Mouse (Mus musculus): Measurements from ENCODE around the gene Krtap4-7. TPM values are rescaled to one million over a fixed set of nuclear protein-coding genes. Genes with fewer than 3 reads are reported as not detected.
"Not testable (repeated sequence)": the region's sequence is repeated elsewhere in the genome, so short reads cannot be mapped to it uniquely, and the experiment has no call there.

Krtap4-7 gene
- polyA plus RNA-seq (2012; rRNA removed): not detected in 2 replicates

- not testable (repeated sequence) for DNase-seq (ENCODE audit: low read depth)
Measured at GRCm38 (mm10) chr11:99643635-99644139, at the start of gene Krtap4-7. Gene Krtap4-7, minus strand, starts transcription at chr11:99644089.

- DNase-seq (ENCODE audit: low read depth): no peak
Measured at GRCm38 (mm10) chr11:99690463-99690862, 46.6 kb upstream of the Krtap4-7 start, which contains the start of gene Gm14190. Gene Gm14190, minus strand, starts transcription at chr11:99690740.

- DNase-seq (ENCODE audit: low read depth): not testable (repeated sequence)
Measured at GRCm38 (mm10) chr11:99685235-99685634, 41.3 kb upstream of the Krtap4-7 start.

- DNase-seq (ENCODE audit: low read depth): no peak
Measured at GRCm38 (mm10) chr11:99683481-99683880, 39.6 kb upstream of the Krtap4-7 start.

- DNase-seq (ENCODE audit: low read depth): no peak
Measured at GRCm38 (mm10) chr11:99665860-99666259, 22.0 kb upstream of the Krtap4-7 start, which contains the start of gene Krtap4-6. Gene Krtap4-6, minus strand, starts transcription at chr11:99665960.

- DNase-seq (ENCODE audit: low read depth): no peak
Measured at GRCm38 (mm10) chr11:99662802-99663201, 18.9 kb upstream of the Krtap4-7 start.

- no peak for DNase-seq (ENCODE audit: low read depth)
Measured at GRCm38 (mm10) chr11:99659256-99659655, 15.4 kb upstream of the Krtap4-7 start.

GRCm38 (mm10) chr11:99658467-99659010, 14.7 kb upstream of the Krtap4-7 start, which contains the start of gene Gm11563:
Gene Gm11563, minus strand, starts transcription at chr11:99658960.
- not testable (repeated sequence) for DNase-seq (ENCODE audit: low read depth)

- DNase-seq (ENCODE audit: low read depth): no peak
Measured at GRCm38 (mm10) chr11:99657051-99657450, 13.2 kb upstream of the Krtap4-7 start.

- no peak for DNase-seq (ENCODE audit: low read depth)
Measured at GRCm38 (mm10) chr11:99650136-99650535, 6.2 kb upstream of the Krtap4-7 start, which contains the start of gene Gm11555. Gene Gm11555, minus strand, starts transcription at chr11:99650236.

- DNase-seq (ENCODE audit: low read depth): no peak
Measured at GRCm38 (mm10) chr11:99646444-99646843, 2.6 kb upstream of the Krtap4-7 start.

GRCm38 (mm10) chr11:99644351-99644750, 462 bp upstream of the Krtap4-7 start:
- no peak for DNase-seq (ENCODE audit: low read depth)

GRCm38 (mm10) chr11:99640926-99641325, 3.0 kb downstream of the Krtap4-7 start:
- DNase-seq (ENCODE audit: low read depth): no peak

- no peak for DNase-seq (ENCODE audit: low read depth)
Measured at GRCm38 (mm10) chr11:99637086-99637485, 6.8 kb downstream of the Krtap4-7 start.

GRCm38 (mm10) chr11:99634653-99635134, 9.2 kb downstream of the Krtap4-7 start, which contains the start of gene Krtap4-2:
Gene Krtap4-2, minus strand, starts transcription at chr11:99635084.
- no peak for DNase-seq (ENCODE audit: low read depth)

- DNase-seq (ENCODE audit: low read depth): no peak
Measured at GRCm38 (mm10) chr11:99633293-99633692, 10.6 kb downstream of the Krtap4-7 start.

GRCm38 (mm10) chr11:99630890-99631289, 13.0 kb downstream of the Krtap4-7 start:
- DNase-seq (ENCODE audit: low read depth): no peak

- DNase-seq (ENCODE audit: low read depth): no peak
Measured at GRCm38 (mm10) chr11:99628138-99628537, 15.8 kb downstream of the Krtap4-7 start, which contains the start of gene Krtap4-1. Gene Krtap4-1, minus strand, starts transcription at chr11:99628238.

GRCm38 (mm10) chr11:99620335-99620734, 23.6 kb downstream of the Krtap4-7 start, which contains the start of gene Gm11562:
Gene Gm11562, minus strand, starts transcription at chr11:99620435.
- DNase-seq (ENCODE audit: low read depth): no peak

GRCm38 (mm10) chr11:99614796-99615363, 29.0 kb downstream of the Krtap4-7 start, which contains the start of gene Krtap2-4:
Gene Krtap2-4, minus strand, starts transcription at chr11:99614846.
- DNase-seq (ENCODE audit: low read depth): no peak

- not testable (repeated sequence) for DNase-seq (ENCODE audit: low read depth)
Measured at GRCm38 (mm10) chr11:99610089-99610488, 33.8 kb downstream of the Krtap4-7 start, which contains the start of gene Gm11937. Gene Gm11937, minus strand, starts transcription at chr11:99610189.

- DNase-seq (ENCODE audit: low read depth): no peak
Measured at GRCm38 (mm10) chr11:99609126-99609525, 34.8 kb downstream of the Krtap4-7 start.
